Mouse (Mus musculus): ENCODE measurements at regions not wholly inside any gene's neighbourhood (a gene's known extent, or its start where the extent isn't known, plus 50 kb on each side); places are given as distances from the start of the nearest gene placed in this dataset.

DNA sequence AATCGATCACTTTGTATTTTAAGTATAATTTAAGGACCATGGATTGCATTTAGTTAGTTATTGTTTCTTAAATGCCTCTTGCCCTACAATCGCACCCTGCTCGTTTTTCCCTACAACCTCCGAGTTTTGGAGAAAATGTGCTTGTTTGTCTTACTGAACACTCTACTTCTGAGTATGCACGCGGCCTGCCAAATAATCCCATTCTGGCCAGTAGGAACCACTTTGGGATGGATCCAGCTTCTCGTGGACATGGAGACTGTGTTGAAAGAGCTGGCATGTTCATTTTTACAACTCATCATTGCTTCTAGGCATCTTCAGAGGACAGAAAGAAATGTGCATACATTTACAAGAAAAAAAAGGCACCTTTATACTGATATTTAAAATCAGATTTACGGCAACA, 440.5 kb upstream of the Klf12 start:
- TF ChIP-seq CEBPB (IDR thresholded peaks at IDR 0.05; ENCODE audit: insufficient read depth, poor library complexity, severe bottlenecking) (no peak), MYOD1 (IDR thresholded peaks at IDR 0.05; ENCODE audit: control insufficient read depth in 1 of 3, insufficient read length in 2 of 3, low read depth in 2 of 3) (no peak), POLR2A (IDR thresholded peaks at IDR 0.05; ENCODE audit: insufficient read length, low read depth) (no peak), POLR2AphosphoS2 (IDR thresholded peaks at IDR 0.05; ENCODE audit: insufficient read length, low read depth) (no peak), MAX (IDR thresholded peaks at IDR 0.05; ENCODE audit: low read depth) (no peak), MYOG (IDR thresholded peaks at IDR 0.05; ENCODE audit: control insufficient read depth in 1 of 3, insufficient read depth in 1 of 3, insufficient read length in 2 of 3, low read depth in 2 of 3) (no peak), USF1 (IDR thresholded peaks at IDR 0.05; ENCODE audit: low read depth) (no peak), TCF12 (IDR thresholded peaks at IDR 0.05; ENCODE audit: insufficient read depth, poor library complexity, severe bottlenecking) (no peak), E2F4 (IDR thresholded peaks at IDR 0.05; ENCODE audit: insufficient read depth) (no peak), REST (IDR thresholded peaks at IDR 0.05; ENCODE audit: insufficient read depth, insufficient read length) (no peak)

Measured in myocyte (in vitro differentiated cells).